Mouse (Mus musculus) CH12.LX (cell line): ENCODE measurements at regions not wholly inside any gene's neighbourhood (a gene's known extent, or its start where the extent isn't known, plus 50 kb on each side); places are given as distances from the start of the nearest gene placed in this dataset.

Experiments
- DNase-seq: peaks from one replicate; pipeline ENCODE4 v3.0.0-alpha.2; 2013; ENCODE audit errors: extremely low read depth
- H3K27ac ChIP-seq: 2 replicates; pipeline ENCODE4 v1.5.1; 2012; ENCODE audit warnings: low read depth, mild to moderate bottlenecking, control low read depth, moderate library complexity; ENCODE audit not compliant: insufficient read depth
- H3K27me3 ChIP-seq: replicated peaks from 2 replicates; pipeline ENCODE3; 2012; ENCODE audit warnings: inconsistent platforms
- H3K36me3 ChIP-seq, 2 experiments: replicated peaks in 1 of 2; 2 replicates each; pipeline versions ENCODE3 to v1.6.1; 2012; ENCODE audit warnings: inconsistent platforms in 1 of 2, low read length in 1 of 2, mild to moderate bottlenecking in 1 of 2, mixed read lengths in 1 of 2, moderate library complexity in 1 of 2; ENCODE audit not compliant: control insufficient read depth in 1 of 2, insufficient read depth in 1 of 2
- H3K4me1 ChIP-seq, 2 experiments: 2 replicates each; pipeline ENCODE4 v1.6.1; 2012; ENCODE audit warnings: inconsistent platforms in 1 of 2, moderate library complexity in 1 of 2; ENCODE audit not compliant: insufficient read depth in 2 of 2, control insufficient read depth in 1 of 2
- H3K4me2 ChIP-seq: 2 replicates; pipeline ENCODE4 v1.6.1; 2012; ENCODE audit warnings: low read depth, mild to moderate bottlenecking, control low read depth; ENCODE audit not compliant: poor library complexity, insufficient read depth, severe bottlenecking
- H3K4me3 ChIP-seq, 3 experiments: fragments of 150-350 bp in 1 of 3; sonication (generic) in 1 of 3; replicated peaks in 1 of 3; 2 replicates each; pipeline versions ENCODE3 to v1.5.1; 2011 to 2012; ENCODE audit warnings: low read depth in 2 of 3, low read length in 2 of 3, mild to moderate bottlenecking in 2 of 3, moderate library complexity in 2 of 3, control low read depth in 1 of 3, improper control_type of control experiment in 1 of 3, inconsistent platforms in 1 of 3, mixed read lengths in 1 of 3; ENCODE audit not compliant: poor library complexity in 1 of 3
- H3K79me2 ChIP-seq: replicated peaks from 2 replicates; pipeline ENCODE4 v1.6.1; 2012; ENCODE audit warnings: mild to moderate bottlenecking, moderate library complexity; ENCODE audit not compliant: control insufficient read depth, poor library complexity, insufficient read depth, severe bottlenecking; ENCODE audit errors: extremely low read depth
- H3K9ac ChIP-seq: 2 replicates; pipeline ENCODE4 v1.6.1; 2012; ENCODE audit warnings: low read depth, mild to moderate bottlenecking, control low read depth, moderate library complexity; ENCODE audit not compliant: insufficient read depth
- H3K9me3 ChIP-seq: replicated peaks from 2 replicates; pipeline ENCODE3; 2012; ENCODE audit warnings: low read length, inconsistent platforms, mixed read lengths
- BHLHE40 ChIP-seq: IDR thresholded peaks from 2 replicates; pipeline ENCODE4 v1.6.1; 2011; ENCODE audit warnings: mild to moderate bottlenecking, low read depth, low read length, improper control_type of control experiment
- CHD1 ChIP-seq: IDR thresholded peaks from 2 replicates; pipeline ENCODE4 v1.6.1; 2012; ENCODE audit warnings: low read depth, low read length, improper control_type of control experiment, inconsistent platforms
- CHD2 ChIP-seq: IDR thresholded peaks from 2 replicates; pipeline ENCODE4 v1.6.1; 2011; ENCODE audit warnings: low read length, improper control_type of control experiment
- E2F4 ChIP-seq: IDR thresholded peaks from 2 replicates; pipeline ENCODE4 v1.6.1; 2011; ENCODE audit warnings: low read depth, low read length, improper control_type of control experiment; ENCODE audit not compliant: insufficient replicate concordance
- ELF1 ChIP-seq: IDR thresholded peaks from 2 replicates; pipeline ENCODE4 v1.6.1; 2014; ENCODE audit warnings: low read depth, mild to moderate bottlenecking, inconsistent platforms, low read length, improper control_type of control experiment
- EP300 ChIP-seq: IDR thresholded peaks from 2 replicates; pipeline ENCODE4 v1.6.1; 2011; ENCODE audit warnings: low read length, improper control_type of control experiment
- HCFC1 ChIP-seq: IDR thresholded peaks from 2 replicates; pipeline ENCODE4 v1.6.1; 2012; ENCODE audit warnings: low read depth, mild to moderate bottlenecking, inconsistent platforms, low read length, improper control_type of control experiment
- JUN ChIP-seq: IDR thresholded peaks from 2 replicates; pipeline ENCODE4 v1.6.1; 2011; ENCODE audit warnings: low read depth, mild to moderate bottlenecking, low read length, improper control_type of control experiment, moderate library complexity; ENCODE audit not compliant: insufficient read depth
- JUND ChIP-seq: conservative IDR thresholded peaks from 2 replicates; pipeline ENCODE4 v1.6.1; 2011; ENCODE audit warnings: low read depth, low read length, improper control_type of control experiment
- KAT2A ChIP-seq: IDR thresholded peaks from 2 replicates; pipeline ENCODE4 v1.6.1; 2012; ENCODE audit warnings: low read length, improper control_type of control experiment, inconsistent platforms; ENCODE audit not compliant: insufficient replicate concordance
- MAX ChIP-seq: IDR thresholded peaks from 2 replicates; pipeline ENCODE4 v1.6.1; 2011; ENCODE audit warnings: low read length, improper control_type of control experiment
- MEF2A ChIP-seq: IDR thresholded peaks from 2 replicates; pipeline ENCODE4 v1.6.1; 2014; ENCODE audit warnings: low read depth, mild to moderate bottlenecking, inconsistent platforms, low read length, improper control_type of control experiment, borderline replicate concordance
- MYC ChIP-seq: IDR thresholded peaks from 2 replicates; pipeline ENCODE4 v1.6.1; 2011; ENCODE audit warnings: low read depth, mild to moderate bottlenecking, improper control_type of control experiment, low read length
- NELFE ChIP-seq: IDR thresholded peaks from 2 replicates; pipeline ENCODE4 v1.6.1; 2011; ENCODE audit warnings: low read depth, low read length, improper control_type of control experiment
- PAX5 ChIP-seq: IDR thresholded peaks from 2 replicates; pipeline ENCODE4 v1.6.1; 2012; ENCODE audit warnings: low read length, inconsistent platforms, mixed read lengths
- POLR2A ChIP-seq: IDR thresholded peaks from 2 replicates; pipeline ENCODE4 v1.6.1; 2011; ENCODE audit warnings: low read depth, mild to moderate bottlenecking, improper control_type of control experiment, low read length
- POLR2AphosphoS2 ChIP-seq: IDR thresholded peaks from 2 replicates; pipeline ENCODE4 v1.6.1; 2011; ENCODE audit warnings: low read depth, low read length, improper control_type of control experiment
- RAD21 ChIP-seq: IDR thresholded peaks from 2 replicates; pipeline ENCODE4 v1.6.1; 2011; ENCODE audit warnings: low read depth, mild to moderate bottlenecking, low read length, improper control_type of control experiment, moderate library complexity
- RCOR1 ChIP-seq: conservative IDR thresholded peaks from 2 replicates; pipeline ENCODE4 v1.6.1; 2012; ENCODE audit warnings: low read depth, mild to moderate bottlenecking, inconsistent platforms, low read length, improper control_type of control experiment
- SIN3A ChIP-seq: IDR thresholded peaks from 2 replicates; pipeline ENCODE4 v1.6.1; 2012; ENCODE audit warnings: low read length, improper control_type of control experiment, inconsistent platforms
- SMC3 ChIP-seq: IDR thresholded peaks from 2 replicates; pipeline ENCODE4 v1.6.1; 2011; ENCODE audit warnings: low read depth, low read length, improper control_type of control experiment
- TBP ChIP-seq: conservative IDR thresholded peaks from 2 replicates; pipeline ENCODE4 v1.6.1; 2011; ENCODE audit warnings: low read depth, low read length, improper control_type of control experiment
- UBTF ChIP-seq: IDR thresholded peaks from 2 replicates; pipeline ENCODE4 v1.6.1; 2012; ENCODE audit warnings: low read depth, mild to moderate bottlenecking, inconsistent platforms, low read length, improper control_type of control experiment, moderate library complexity
- USF1 ChIP-seq: IDR thresholded peaks from 2 replicates; pipeline ENCODE4 v1.6.1; 2014; ENCODE audit warnings: low read depth, mild to moderate bottlenecking, inconsistent platforms, low read length, improper control_type of control experiment
- USF2 ChIP-seq: conservative IDR thresholded peaks from 2 replicates; pipeline ENCODE4 v1.6.1; 2011; ENCODE audit warnings: low read depth, low read length, improper control_type of control experiment
- ZC3H11A ChIP-seq: IDR thresholded peaks from 2 replicates; pipeline ENCODE4 v1.6.1; 2012; ENCODE audit warnings: low read depth, mild to moderate bottlenecking, inconsistent platforms, low read length, improper control_type of control experiment
- ZNF384 ChIP-seq: IDR thresholded peaks from 2 replicates; pipeline ENCODE4 v1.6.1; 2012; ENCODE audit warnings: low read depth, low read length, improper control_type of control experiment, inconsistent platforms
- dilution Hi-C: fragments of 300-500 bp; cut with MboI; formaldehyde crosslinking; loops from 2 replicates; pipeline ENCODE4 v1.14.3; 2020; ENCODE audit warnings: low sequenced_read_pairs; ENCODE audit not compliant: extremely low pct_unique_long_range_greater_than_20kb, extremely low pct_ligation_motif_present
- in situ Hi-C: fragments of 300-500 bp; cut with MboI; formaldehyde crosslinking; loops from 3 replicates; pipeline ENCODE4 v1.14.3; 2019; ENCODE audit warnings: low sequenced_read_pairs, low pct_ligation_motif_present, low pct_unique_long_range_greater_than_20kb, mixed read lengths

DNA sequence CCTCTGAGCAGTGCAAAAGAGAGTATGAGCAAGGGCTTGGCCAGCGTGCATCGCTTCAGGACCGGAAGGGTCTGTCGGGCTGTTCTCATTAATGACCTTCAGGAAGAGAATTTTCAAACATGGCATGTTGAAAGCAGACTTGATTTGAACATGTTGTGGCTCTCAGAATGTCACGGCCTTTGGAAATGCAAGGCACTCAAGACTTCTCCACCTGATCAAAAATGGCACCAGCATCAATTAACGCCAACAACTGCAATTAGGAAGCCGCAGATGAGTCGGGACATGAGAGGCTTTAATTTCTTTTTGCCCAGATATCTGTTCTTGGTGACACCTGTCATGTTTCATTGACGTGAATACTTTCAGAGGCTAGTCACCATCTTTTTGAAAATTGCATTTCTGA lies 396.5 kb downstream of the Rnd3 start:
- no peak overlapping the region for H3K4me3 ChIP-seq
- no peak for DNase-seq
- no peak overlapping the region for H3K4me2 ChIP-seq
- H3K27me3 ChIP-seq: no peaks in the 10 kb centered on the region
- in situ Hi-C loops (no loop called here), dilution Hi-C loops (no loop called here)
- TF ChIP-seq SMC3 (no peak), KAT2A (no peak), BHLHE40 (no peak), RCOR1 (no peak), CHD2 (no peak), PAX5 (no peak), HCFC1 (no peak), ELF1 (no peak), UBTF (no peak), POLR2A (no peak), MYC (no peak), TBP (no peak), MEF2A (no peak), JUND (no peak), NELFE (no peak), ZNF384 (no peak), ZC3H11A (no peak)
- H3K4me1 ChIP-seq: peaks cover 0 to 16% of the 10 kb centered on the region in 2 experiments; a peak in 3 of 4 replicates
- no peak overlapping the region for H3K9ac ChIP-seq
- H3K9me3 ChIP-seq: no peaks in the 10 kb centered on the region
- no peaks in the 10 kb centered on the region for H3K79me2 ChIP-seq
- no peak overlapping the region for H3K27ac ChIP-seq
- H3K36me3 ChIP-seq: no peaks in the 10 kb centered on the region

DNA sequence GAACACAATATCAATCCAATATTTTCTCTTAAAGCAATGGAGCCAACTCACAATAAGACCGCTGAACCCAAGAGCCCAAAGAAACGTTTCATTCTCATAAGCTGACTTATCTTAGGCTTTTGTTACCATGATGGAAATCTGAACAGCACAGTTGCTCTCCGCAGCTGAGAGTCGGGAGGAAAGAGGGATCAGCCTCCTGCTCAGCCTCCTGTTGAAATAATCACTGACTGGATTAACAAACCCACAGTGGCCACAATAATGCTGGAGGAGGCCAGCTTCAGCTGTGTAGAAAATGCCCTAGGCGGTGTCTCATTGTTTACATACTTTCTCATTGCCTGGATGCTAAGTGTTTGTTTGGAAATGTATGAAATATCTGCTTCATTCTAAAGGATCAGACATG lies 398.1 kb downstream of the Rnd3 start:
- Histone ChIP-seq H3K4me3 (no peak overlapping the region), H3K27me3 (no peaks in the 10 kb centered on the region), H3K9me3 (no peaks in the 10 kb centered on the region), H3K36me3 (no peaks in the 10 kb centered on the region), H3K9ac (no peak overlapping the region), H3K4me1 (peaks cover 0 to 13% of the 10 kb centered on the region in 2 experiments; a peak in 3 of 4 replicates), H3K79me2 (no peaks in the 10 kb centered on the region), H3K27ac (no peak overlapping the region), H3K4me2 (no peak overlapping the region)
- no peak for DNase-seq
- dilution Hi-C loops (no loop called here), in situ Hi-C loops (no loop called here)
- TF ChIP-seq ZNF384: no peak
- no peak for TF ChIP-seq CHD2
- TF ChIP-seq E2F4: no peak
- TF ChIP-seq SIN3A: no peak
- no peak for TF ChIP-seq EP300
- no peak for TF ChIP-seq POLR2AphosphoS2
- no peak for TF ChIP-seq PAX5
- no peak for TF ChIP-seq CHD1
- no peak for TF ChIP-seq RAD21
- no peak for TF ChIP-seq JUN
- no peak for TF ChIP-seq USF2
- TF ChIP-seq UBTF: no peak
- no peak for TF ChIP-seq MAX
- TF ChIP-seq BHLHE40: no peak
- TF ChIP-seq MEF2A: no peak
- no peak for TF ChIP-seq USF1
